Mouse (Mus musculus) ES-E14 (cell line): ENCODE data around the gene Ddr1.

Experiments used
- CHD2 ChIP-seq: IDR thresholded peaks from 2 replicates; pipeline ENCODE4 v1.6.1; 2014; ENCODE audit warnings: mild to moderate bottlenecking, low read depth, low read length, inconsistent platforms
- MAFK ChIP-seq: IDR thresholded peaks from 2 replicates; pipeline ENCODE4 v1.6.1; 2014; ENCODE audit warnings: mild to moderate bottlenecking, low read depth, low read length, inconsistent platforms; ENCODE audit not compliant: insufficient read depth
- ZC3H11A ChIP-seq: IDR thresholded peaks from 2 replicates; pipeline ENCODE4 v1.6.1; 2012; ENCODE audit warnings: low read depth, mild to moderate bottlenecking, inconsistent platforms, low read length, borderline replicate concordance
- ZNF384 ChIP-seq: IDR thresholded peaks from 2 replicates; pipeline ENCODE4 v1.6.1; 2012; ENCODE audit warnings: low read depth, low read length, inconsistent platforms

DNA sequence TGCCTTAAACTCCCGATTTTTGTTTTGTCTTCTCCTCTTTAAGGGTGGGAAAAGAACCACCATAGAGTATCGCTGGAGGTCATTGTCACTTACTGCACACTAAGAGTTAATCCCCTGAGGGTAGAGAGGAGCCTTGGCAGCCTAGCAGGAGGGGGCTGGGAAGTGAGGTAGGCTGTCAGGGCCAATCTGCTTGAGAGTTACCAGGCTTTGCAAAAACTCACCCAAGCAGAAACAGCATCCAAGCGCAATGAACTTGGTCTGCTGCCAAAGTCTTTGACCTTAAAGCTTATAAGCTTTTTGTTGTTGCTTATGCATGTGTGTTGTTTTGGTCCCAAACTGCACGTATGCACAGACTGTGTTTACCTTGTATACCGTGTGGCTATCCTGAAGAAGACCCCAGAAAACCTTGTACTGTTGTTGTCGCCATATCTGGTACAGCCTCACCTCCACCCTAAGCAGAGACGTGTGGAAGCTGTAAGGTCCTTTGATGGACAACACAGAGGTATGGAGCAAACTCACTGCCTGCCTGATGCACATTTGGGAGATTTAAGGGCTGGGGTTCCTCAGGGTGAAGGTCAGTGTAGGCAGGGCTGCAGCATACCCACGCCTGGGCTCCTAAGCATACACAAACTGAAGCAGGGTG is 6.4 kb upstream of the Ddr1 start:
- TF ChIP-seq CHD2: no peak
- no peak for TF ChIP-seq ZC3H11A
- TF ChIP-seq ZNF384: no peak
- no peak for TF ChIP-seq MAFK
